Mouse (Mus musculus): ENCODE results near the gene Fau. TPM values are rescaled to one million over a fixed set of nuclear protein-coding genes. Genes with fewer than 3 reads are reported as not detected.
"Not testable (repeated sequence)": the region's sequence is repeated elsewhere in the genome, so short reads cannot be mapped to it uniquely, and the experiment has no call there.

Fau gene
- polyA plus RNA-seq (2017; shearing (Covaris generic)): 1,000 to 10,000 TPM; 2,365 to 3,114 TPM

- peak; percentile 74 for ATAC-seq
Observed at GRCm38 (mm10) chr19:6057313-6058096, at the start of gene Fau, which contains the start of gene Mrpl49. Fau (plus strand) TSS chr19:6057844. Mrpl49 (minus strand) TSS chr19:6057785.

- ATAC-seq: no peak
Observed at GRCm38 (mm10) chr19:6009137-6009536, 48.5 kb upstream of the Fau start.

GRCm38 (mm10) chr19:6013691-6014090, 44.0 kb upstream of the Fau start:
- no peak for ATAC-seq

DNA sequence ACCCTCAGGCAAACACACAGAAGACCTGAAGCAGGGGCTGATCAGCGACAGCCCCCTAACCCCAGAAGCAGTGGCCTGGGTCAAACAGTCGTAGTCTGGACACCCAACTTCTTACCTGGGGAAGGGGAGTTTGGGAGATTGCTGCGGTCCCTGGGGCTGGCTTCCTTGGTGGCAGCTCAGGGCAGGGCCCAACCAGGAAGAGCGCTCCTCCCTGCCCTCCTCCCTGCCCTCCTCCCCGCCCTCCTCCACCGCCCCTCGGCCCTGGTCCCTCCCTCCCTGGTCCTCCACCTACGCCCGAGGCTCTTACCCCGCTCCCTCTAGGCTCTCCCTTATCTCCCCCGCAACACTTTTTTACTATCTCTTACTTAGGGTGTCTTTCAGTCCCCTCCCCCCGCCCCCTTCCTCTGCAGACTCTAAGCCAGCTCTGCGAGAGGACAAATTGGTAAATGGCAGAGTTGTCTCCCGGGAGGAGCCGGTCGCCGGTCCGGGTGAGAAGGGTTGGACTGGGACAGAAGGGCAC, 42.6 kb upstream of the Fau start:
- ATAC-seq: peak; percentile 68

DNA sequence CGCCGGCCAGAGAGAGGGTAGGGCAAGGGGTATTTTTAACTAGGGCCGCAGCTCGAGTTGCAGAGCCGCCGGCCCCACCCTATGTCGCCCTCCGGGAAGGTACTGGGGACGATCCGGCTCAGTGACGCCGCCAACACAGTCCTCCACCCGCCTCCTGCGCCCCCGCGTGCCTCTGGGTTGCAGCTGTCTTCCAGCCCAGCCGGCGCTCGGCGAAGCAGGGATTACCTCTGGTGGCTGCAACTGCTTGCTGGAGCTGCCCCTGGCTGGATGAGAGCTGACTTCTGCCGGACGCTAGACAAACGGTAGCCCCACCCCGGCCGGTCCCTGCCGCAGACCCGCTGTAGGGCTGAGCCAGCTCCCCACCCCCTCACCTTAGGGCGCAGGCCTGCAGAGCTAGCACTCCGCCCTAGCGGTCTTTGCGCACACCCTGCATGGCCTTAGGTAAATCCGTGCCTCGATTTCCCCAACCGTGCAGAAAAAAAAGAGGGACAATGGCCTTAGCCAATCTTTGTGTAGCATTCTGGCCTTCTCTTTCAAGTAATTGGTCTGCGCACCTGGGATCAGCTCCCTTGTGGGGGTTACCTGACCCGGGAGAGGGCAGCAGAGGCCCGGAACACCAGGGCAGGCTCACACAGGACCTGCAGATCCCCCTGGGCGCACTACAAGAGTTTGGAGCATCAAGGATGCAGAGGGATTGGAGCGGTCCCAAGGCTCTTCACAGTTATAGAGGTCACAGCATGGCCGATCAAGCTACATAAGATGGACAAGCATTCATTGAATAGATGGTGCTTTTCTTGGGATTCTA, 41.9 kb upstream of the Fau start, which contains the start of gene Capn1:
TSS of gene Capn1 (minus strand) at position 387 of the 805 bp plus-strand sequence.
- ATAC-seq: peak; percentile 74

DNA sequence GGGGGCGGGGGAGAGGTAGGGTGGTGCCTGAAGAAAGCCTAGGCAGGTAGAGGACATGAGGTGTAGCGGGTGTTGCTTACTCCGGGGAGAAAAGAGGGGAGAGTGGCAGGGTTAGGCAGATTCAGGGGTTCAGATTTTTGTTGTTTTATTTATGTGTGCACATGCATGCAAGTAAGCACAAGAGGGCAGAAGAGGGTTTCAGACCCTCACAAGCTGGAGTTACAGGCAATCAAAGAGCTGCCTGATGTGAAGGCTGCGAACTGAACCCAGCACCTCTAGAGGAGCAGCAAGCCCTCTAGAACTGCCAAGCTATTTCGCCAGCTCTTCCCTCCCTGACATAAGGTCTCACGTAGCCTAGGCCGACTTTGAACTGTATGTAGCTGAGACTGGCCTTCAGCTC, 41.1 kb upstream of the Fau start:
- ATAC-seq: no peak

GRCm38 (mm10) chr19:6018142-6019089, 39.2 kb upstream of the Fau start:
- ATAC-seq: peak; percentile 58

DNA sequence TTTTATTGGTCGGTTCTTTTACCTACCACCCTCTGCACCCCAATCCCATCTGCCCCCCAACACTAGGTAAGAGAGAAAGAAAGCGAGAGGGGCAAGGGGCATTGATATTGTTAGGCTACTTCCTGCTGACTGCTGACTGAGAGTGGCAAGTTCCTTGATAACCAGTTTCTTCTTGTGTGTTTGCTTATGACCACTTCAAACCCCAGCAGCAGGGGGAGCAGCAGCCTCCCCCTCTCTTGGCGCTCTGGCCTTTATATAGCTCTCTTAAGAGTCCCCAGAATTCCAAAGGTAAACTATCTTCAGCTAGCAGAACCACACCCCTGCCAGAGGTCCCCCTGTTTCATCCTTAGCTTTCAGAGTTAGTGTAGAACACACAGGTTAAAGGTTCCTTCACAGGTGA, 37.4 kb upstream of the Fau start:
- no peak for ATAC-seq

GRCm38 (mm10) chr19:6023059-6023458, 34.6 kb upstream of the Fau start:
- no peak for ATAC-seq

DNA sequence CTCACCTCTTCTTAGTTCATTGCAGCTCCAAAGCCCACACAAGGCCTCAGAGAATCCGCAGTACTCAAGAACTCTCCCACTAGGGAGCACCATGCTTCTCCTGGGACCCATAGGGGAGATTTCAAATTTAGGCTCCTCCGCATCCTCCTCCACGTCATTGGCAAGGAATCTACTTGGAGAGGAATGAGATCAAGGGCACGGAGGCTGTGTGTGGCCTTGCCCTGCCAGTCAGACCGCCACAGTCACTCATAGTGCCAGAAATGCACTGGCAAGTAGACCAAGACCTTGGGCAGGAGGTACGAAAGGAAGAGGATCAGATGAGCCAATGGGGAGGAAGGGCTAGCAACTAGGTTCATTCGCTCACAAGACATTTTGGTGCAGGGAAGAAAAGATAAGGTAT, 33.7 kb upstream of the Fau start:
- ATAC-seq: no peak

GRCm38 (mm10) chr19:6028991-6029390, 28.7 kb upstream of the Fau start:
- no peak for ATAC-seq

- ATAC-seq: no peak
Observed at GRCm38 (mm10) chr19:6029426-6029825, 28.2 kb upstream of the Fau start.

GRCm38 (mm10) chr19:6030520-6031280, 26.9 kb upstream of the Fau start:
- ATAC-seq: no peak

- ATAC-seq: no peak
Observed at GRCm38 (mm10) chr19:6035966-6036585, 21.6 kb upstream of the Fau start.

DNA sequence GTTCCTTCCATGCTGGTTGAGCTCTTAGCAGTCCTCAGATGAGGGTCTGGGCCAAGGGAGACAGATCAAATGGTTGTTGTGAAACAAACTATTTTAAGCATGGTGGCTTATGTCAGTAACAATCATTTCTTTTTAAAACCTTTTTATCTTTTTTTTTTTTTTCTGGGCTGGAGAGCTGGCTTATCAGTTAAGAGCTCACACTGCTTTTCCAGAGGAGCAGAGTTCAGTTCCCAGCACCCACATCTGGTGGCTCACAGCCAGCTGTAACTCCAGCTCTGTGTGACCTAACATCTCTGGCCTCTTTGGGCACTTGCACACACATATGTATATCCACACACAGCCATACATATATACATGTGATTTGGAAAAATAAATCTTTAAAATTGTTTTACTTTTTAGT, 19.9 kb upstream of the Fau start:
- ATAC-seq: no peak

- no peak for ATAC-seq
Observed at GRCm38 (mm10) chr19:6038326-6038725, 19.3 kb upstream of the Fau start.

- no peak for ATAC-seq
Observed at GRCm38 (mm10) chr19:6040002-6040401, 17.6 kb upstream of the Fau start.

DNA sequence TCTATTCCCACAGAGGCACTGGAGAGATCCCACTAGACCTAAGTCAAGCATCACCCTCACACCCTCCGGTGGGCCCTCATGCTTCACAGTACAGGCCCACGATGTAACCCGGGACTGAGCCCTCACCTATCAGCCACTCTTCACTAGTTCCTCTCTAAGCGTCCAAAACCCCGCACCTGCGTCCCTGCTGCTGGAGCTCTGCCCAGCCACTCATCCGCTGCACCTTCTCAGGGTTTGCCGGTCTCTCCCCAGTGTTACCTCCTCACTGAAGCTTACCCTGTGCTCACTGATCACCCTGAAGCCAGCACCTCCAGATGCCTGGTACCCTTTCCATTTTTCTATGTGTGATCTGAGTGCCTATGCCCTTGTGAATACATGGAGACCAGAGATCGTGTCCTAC, 15.4 kb upstream of the Fau start:
- no peak for ATAC-seq

DNA sequence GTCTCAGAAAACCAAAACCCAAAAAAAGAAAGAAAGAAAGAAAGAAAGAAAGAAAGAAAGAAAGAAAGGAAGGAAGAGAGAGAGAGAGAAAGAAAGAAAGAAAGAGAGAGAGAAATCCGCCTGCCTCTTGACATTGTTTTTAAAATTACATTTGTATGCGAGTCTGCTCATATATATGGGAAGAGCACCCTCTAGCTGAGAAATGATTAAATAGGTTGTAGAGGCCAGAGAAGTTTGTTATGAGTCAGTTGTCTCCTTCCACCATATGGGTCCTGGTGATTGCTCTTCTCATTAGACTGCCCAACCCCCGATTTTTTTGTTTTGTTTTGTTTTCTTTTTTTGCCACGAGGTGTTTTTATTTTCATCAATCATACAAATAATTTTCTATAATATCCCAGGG, 13.5 kb upstream of the Fau start:
- ATAC-seq: not testable (repeated sequence)

DNA sequence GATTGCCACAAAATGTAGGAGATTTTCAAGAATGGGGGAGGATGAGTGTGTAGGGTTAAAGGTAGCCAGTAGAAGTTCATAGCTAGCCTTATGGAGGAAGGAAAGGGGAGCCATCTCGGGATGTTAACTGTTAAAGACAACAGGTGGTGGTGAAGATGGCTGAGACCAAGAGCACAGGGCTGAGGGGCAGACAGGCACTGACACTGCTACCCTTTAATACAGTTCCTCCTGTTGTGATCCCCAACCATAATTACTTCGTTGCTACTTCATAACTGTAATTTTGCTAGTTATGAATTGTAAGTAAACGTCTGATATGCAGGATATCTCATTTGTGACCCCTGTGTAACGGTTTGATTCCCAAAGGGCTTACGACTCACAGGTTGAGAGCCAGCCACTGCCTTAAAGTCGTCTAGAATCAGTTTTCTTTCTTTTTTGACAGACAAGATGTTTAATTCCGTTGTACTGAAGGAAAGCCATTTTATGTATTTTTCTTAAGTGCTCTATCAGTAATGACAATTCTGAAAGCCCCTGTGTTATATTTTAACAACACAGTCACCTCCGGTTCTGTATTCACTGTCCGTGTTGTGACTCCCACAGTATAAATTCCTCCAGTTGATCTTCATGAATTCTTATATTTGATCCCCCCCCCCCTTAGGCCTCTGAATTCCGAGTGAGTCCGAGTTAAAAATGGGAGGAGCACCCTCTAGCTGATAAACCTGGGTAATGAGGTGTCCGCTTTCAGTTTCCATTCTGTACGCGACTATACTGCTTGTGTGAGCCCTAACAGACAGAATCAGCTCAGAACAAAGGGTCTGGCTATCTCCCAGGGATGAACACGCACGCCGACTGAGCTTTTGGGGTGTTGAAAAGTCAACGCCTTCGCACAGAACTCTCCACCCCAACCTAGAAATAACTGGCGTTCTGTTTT, 12.0 kb upstream of the Fau start:
- peak; percentile 36 for ATAC-seq

Data from CD4-positive, CD25-positive, alpha-beta regulatory T cell, adult 4 months (primary cell).